Mouse (Mus musculus): Measurements from ENCODE around the gene Tbc1d10b.
A peak's percentile ranks its signal among the peaks of the same experiment; 100 is the strongest.

DNA sequence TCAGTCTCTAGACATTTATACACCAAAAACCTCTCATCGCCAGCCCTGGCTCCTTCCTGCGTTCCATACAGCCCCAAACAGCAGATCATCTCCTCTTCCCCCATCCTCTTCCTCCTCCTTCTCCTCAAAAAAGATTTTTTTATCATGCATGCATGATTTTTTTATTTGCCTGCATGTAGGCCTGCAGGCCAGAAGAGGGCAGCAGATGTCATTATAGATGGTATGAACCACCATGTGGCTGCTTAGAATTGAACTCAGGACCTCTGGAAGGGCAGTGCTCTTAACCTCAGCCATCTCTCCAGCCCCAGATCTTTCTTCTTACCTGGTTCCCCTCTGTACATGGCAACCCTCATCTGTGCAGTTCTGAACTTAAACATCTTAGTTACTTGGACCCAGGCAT, 44.1 kb upstream of the Tbc1d10b start:
- TF ChIP-seq CTCF (conservative IDR thresholded peaks at IDR 0.05; ENCODE audit: low read length) (peak; percentile 70), NANOG (IDR thresholded peaks at IDR 0.05; ENCODE audit: borderline replicate concordance, low read length) (no peak), POU5F1 (IDR thresholded peaks at IDR 0.05; ENCODE audit: borderline replicate concordance, low read length) (no peak)
